Mouse (Mus musculus): ENCODE results near the gene Tigd3. TPM values are rescaled to one million over a fixed set of nuclear protein-coding genes. Genes with fewer than 3 reads are reported as not detected.

Gene Tigd3
- 0.12 and 0.28 TPM in 2 replicates for polyA plus RNA-seq (2012)

DNA sequence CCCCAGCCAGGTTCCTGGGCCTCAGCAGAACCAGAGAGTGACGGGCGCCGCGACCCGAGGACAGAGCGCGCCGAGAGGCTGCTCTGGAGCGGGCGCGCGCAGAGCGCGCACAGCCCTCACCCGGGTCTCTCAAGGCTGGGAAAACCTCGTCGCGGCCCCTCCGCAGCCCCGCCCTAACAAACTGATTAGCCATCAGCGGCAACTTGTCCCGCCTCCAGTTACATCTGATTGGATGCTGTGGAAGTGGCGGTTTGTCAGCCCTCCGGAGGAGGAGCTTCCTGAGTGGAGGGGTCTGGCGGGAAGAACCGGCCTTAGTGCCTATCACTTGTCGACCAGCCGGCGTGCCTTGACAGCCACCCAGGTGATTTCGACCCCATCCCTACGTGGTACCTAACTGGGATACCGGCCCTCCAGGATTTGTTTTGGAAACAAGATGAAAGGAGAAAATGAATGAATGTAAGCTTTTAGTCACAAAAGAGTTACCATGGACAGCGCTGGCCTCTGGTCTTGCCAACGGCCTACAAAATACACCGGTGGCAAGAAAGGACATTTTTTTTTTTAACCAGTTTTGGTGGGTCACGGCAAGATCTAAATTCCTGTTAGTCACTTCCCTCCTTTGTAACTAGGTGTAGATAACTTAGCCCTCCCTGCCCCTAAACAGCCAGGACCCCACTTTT, at the start of gene Tigd3:
Gene Tigd3, minus strand, starts transcription at position 148 of the 677 bp plus-strand sequence.
- no peak for TF ChIP-seq TAL1 (IDR thresholded peaks at IDR 0.05; ENCODE audit: low read length)
- TF ChIP-seq GATA1 (IDR thresholded peaks at IDR 0.05; ENCODE audit: low read length): no peak; the same call in 1 of the 2 replicates
- peaks cover 9% of the 10 kb centered on the region; the same call in 1 of the 2 replicates for H3K27me3 ChIP-seq (ENCODE audit: control insufficient read depth)
- no peaks in the 10 kb centered on the region for H3K9me3 ChIP-seq (ENCODE audit: control insufficient read depth, low read length)
- H3K36me3 ChIP-seq (ENCODE audit: control insufficient read depth): peaks cover 67% of the 10 kb centered on the region
- H3K4me1 ChIP-seq (ENCODE audit: control insufficient read depth): peaks cover 37% of the 10 kb centered on the region
- peak within 1 kb of the TSS; percentile 81 for H3K4me3 ChIP-seq (replicated peaks)

- Histone ChIP-seq H3K36me3 (ENCODE audit: control insufficient read depth) (peaks cover 100% of the 10 kb centered on the region), H3K4me3 (replicated peaks) (no peak overlapping the region), H3K9me3 (ENCODE audit: control insufficient read depth, low read length) (no peaks in the 10 kb centered on the region), H3K4me1 (ENCODE audit: control insufficient read depth) (peaks cover 29% of the 10 kb centered on the region), H3K27me3 (ENCODE audit: control insufficient read depth) (no peaks in the 10 kb centered on the region)
- TF ChIP-seq TAL1 (IDR thresholded peaks at IDR 0.05; ENCODE audit: low read length) (no peak), GATA1 (IDR thresholded peaks at IDR 0.05; ENCODE audit: low read length) (no peak)
Observed at GRCm38 (mm10) chr19:5943404-5943803, 49.5 kb upstream of the Tigd3 start.

DNA sequence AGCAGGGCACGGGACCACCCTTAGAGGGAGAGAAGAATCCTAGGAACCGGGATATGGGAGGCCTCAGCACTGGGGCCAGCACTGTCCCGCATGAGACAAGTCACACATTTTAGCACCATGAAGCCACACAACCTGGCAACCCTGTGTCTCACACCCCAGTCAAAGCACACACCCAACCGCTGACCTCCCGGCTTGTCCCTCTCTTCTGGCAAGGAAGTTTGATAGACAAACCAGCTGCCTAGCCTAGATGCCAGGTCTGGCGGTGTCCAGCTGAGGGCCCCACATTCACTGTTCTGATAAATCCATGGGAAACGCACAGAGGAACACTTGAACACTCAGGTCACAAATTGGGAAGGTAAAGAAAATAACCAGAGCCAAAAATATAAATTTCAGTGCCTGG, 48.6 kb upstream of the Tigd3 start:
- no peaks in the 10 kb centered on the region for H3K9me3 ChIP-seq (ENCODE audit: control insufficient read depth, low read length)
- H3K27me3 ChIP-seq (ENCODE audit: control insufficient read depth): peaks cover under 1% of the 10 kb centered on the region; the same call in 1 of the 2 replicates
- H3K36me3 ChIP-seq (ENCODE audit: control insufficient read depth): peaks cover 96% of the 10 kb centered on the region
- TF ChIP-seq TAL1 (IDR thresholded peaks at IDR 0.05; ENCODE audit: low read length) (no peak), GATA1 (IDR thresholded peaks at IDR 0.05; ENCODE audit: low read length) (no peak)
- H3K4me1 ChIP-seq (ENCODE audit: control insufficient read depth): peaks cover 38% of the 10 kb centered on the region
- H3K4me3 ChIP-seq (replicated peaks): no peak overlapping the region

- peaks cover 49% of the 10 kb centered on the region for H3K4me1 ChIP-seq (ENCODE audit: control insufficient read depth)
Observed at GRCm38 (mm10) chr19:5940656-5941055, 46.7 kb upstream of the Tigd3 start.

DNA sequence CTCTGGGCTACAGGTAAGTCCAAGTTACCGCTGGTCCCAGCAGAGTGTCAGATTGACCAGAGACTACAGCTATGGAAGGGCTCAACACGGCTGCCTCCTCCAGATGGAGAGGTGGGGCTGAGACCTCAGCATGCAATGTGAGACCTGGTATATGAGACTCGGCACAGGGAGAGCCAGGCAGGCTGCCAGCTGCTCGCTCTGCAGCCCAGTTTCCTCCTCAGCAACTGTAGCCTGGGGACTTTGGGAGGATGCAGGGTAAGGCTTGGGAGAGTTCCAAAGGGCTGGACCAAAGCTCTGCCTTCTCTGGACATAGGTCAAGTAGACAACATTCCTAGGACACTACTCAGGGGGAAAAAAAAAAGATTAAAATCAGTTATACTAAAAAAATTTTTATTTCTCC, 46.2 kb upstream of the Tigd3 start:
- Histone ChIP-seq H3K9me3 (ENCODE audit: control insufficient read depth, low read length) (0 out of 2 replicates have a peak, but pooled peaks cover 2% of the 10 kb centered on the region), H3K27me3 (ENCODE audit: control insufficient read depth) (peaks cover 22% of the 10 kb centered on the region), H3K36me3 (ENCODE audit: control insufficient read depth) (peaks cover 72% of the 10 kb centered on the region), H3K4me1 (ENCODE audit: control insufficient read depth) (peaks cover 50% of the 10 kb centered on the region), H3K4me3 (replicated peaks) (no peak overlapping the region)
- TF ChIP-seq TAL1 (IDR thresholded peaks at IDR 0.05; ENCODE audit: low read length) (no peak), GATA1 (IDR thresholded peaks at IDR 0.05; ENCODE audit: low read length) (no peak)

More at GRCm38 (mm10) chr19:5940656-5941055, 46.7 kb upstream of the Tigd3 start:
- TF ChIP-seq GATA1 (IDR thresholded peaks at IDR 0.05; ENCODE audit: low read length) (no peak), TAL1 (IDR thresholded peaks at IDR 0.05; ENCODE audit: low read length) (no peak)
- Histone ChIP-seq H3K36me3 (ENCODE audit: control insufficient read depth) (peaks cover 76% of the 10 kb centered on the region), H3K27me3 (ENCODE audit: control insufficient read depth) (peaks cover 17% of the 10 kb centered on the region), H3K9me3 (ENCODE audit: control insufficient read depth, low read length) (0 out of 2 replicates have a peak, but pooled peaks cover 2% of the 10 kb centered on the region), H3K4me3 (replicated peaks) (no peak overlapping the region)

DNA sequence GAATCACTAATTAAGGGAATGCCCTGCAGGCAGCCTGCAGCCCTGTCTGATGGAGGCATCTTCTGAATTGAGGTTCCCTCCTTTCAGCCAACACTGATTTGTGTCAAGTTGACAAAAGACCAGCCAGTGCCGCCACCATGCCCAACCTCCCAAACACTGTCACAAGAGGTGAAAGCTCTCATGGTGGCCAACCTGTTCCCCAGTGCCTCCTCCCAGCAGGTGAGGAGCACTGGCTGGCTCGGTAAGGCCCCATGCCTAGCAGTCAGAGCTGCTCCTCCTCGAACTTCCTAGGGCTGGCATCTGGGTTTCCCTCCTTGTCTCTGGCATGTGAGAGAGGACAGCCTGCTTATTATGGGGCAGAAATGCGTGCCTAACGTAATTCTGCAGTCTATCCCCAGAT, 45.8 kb upstream of the Tigd3 start:
- peaks cover 26% of the 10 kb centered on the region for H3K27me3 ChIP-seq (ENCODE audit: control insufficient read depth)
- no peak overlapping the region for H3K4me3 ChIP-seq (replicated peaks)
- TF ChIP-seq TAL1 (IDR thresholded peaks at IDR 0.05; ENCODE audit: low read length) (no peak), GATA1 (IDR thresholded peaks at IDR 0.05; ENCODE audit: low read length) (no peak)
- peaks cover 47% of the 10 kb centered on the region for H3K4me1 ChIP-seq (ENCODE audit: control insufficient read depth)
- 0 out of 2 replicates have a peak, but pooled peaks cover 2% of the 10 kb centered on the region for H3K9me3 ChIP-seq (ENCODE audit: control insufficient read depth, low read length)
- peaks cover 67% of the 10 kb centered on the region for H3K36me3 ChIP-seq (ENCODE audit: control insufficient read depth)

DNA sequence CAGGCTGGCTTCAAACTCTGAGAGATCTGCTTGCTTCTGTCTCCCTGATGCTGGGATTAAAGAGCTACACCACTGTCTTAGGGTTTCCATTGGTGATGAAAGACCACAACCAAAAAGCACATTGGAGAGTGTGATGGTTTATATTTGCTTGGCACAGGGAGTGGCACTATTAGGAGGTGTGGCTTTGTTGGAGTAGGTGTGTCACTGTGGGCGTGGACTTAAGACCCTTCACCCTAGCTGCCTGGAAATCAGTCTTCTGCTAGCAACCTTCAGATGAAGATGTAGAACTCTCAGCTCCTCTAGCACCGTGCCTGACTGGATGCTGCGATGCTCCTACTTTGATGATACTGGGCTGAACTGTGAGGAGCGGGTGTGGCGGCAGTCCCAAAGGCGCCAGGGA, 44.6 kb upstream of the Tigd3 start:
- H3K4me1 ChIP-seq (ENCODE audit: control insufficient read depth): peaks cover 47% of the 10 kb centered on the region
- TF ChIP-seq TAL1 (IDR thresholded peaks at IDR 0.05; ENCODE audit: low read length) (no peak), GATA1 (IDR thresholded peaks at IDR 0.05; ENCODE audit: low read length) (no peak)
- H3K4me3 ChIP-seq (replicated peaks): peak overlapping the region; percentile 15

GRCm38 (mm10) chr19:5937836-5938406, 44.0 kb upstream of the Tigd3 start:
- TF ChIP-seq TAL1 (IDR thresholded peaks at IDR 0.05; ENCODE audit: low read length): no peak
- no peak for TF ChIP-seq GATA1 (IDR thresholded peaks at IDR 0.05; ENCODE audit: low read length)
- Histone ChIP-seq H3K27me3 (ENCODE audit: control insufficient read depth) (peaks cover 42% of the 10 kb centered on the region), H3K9me3 (ENCODE audit: control insufficient read depth, low read length) (0 out of 2 replicates have a peak, but pooled peaks cover 2% of the 10 kb centered on the region), H3K4me1 (ENCODE audit: control insufficient read depth) (peaks cover 47% of the 10 kb centered on the region), H3K4me3 (replicated peaks) (peak overlapping the region; percentile 15), H3K36me3 (ENCODE audit: control insufficient read depth) (peaks cover 49% of the 10 kb centered on the region)

More for the DNA sequence above, 44.6 kb upstream of the Tigd3 start:
- 0 out of 2 replicates have a peak, but pooled peaks cover 2% of the 10 kb centered on the region for H3K9me3 ChIP-seq (ENCODE audit: control insufficient read depth, low read length)
- peaks cover 38% of the 10 kb centered on the region for H3K27me3 ChIP-seq (ENCODE audit: control insufficient read depth)
- H3K36me3 ChIP-seq (ENCODE audit: control insufficient read depth): peaks cover 55% of the 10 kb centered on the region

Measured in erythroblast, embryonic 14.5 days (primary cell).